Mouse (Mus musculus): ENCODE results near the gene Cacna2d1.

- TF ChIP-seq CTCF (conservative IDR thresholded peaks at IDR 0.05; ENCODE audit: low read length) (no peak), NANOG (IDR thresholded peaks at IDR 0.05; ENCODE audit: borderline replicate concordance, low read length) (no peak), POU5F1 (IDR thresholded peaks at IDR 0.05; ENCODE audit: borderline replicate concordance, low read length) (no peak)
Observed at GRCm38 (mm10) chr5:15974652-15975051, 40.2 kb downstream of the Cacna2d1 start.

Data from E14TG2a.4 (cell line).